Mouse (Mus musculus) liver, embryonic 14.5 days (tissue): ENCODE data around the gene Ube2n. TPM values are rescaled to one million over a fixed set of nuclear protein-coding genes. Genes with fewer than 3 reads are reported as not detected.

Source experiments
- ATAC-seq: fragments of 200-750 bp; cut with Nextera tagmentation; 2 replicates; pipeline ENCODE4 v1.8.0; 2017; ENCODE audit warnings: moderate number of reproducible peaks, mild to moderate bottlenecking, moderate library complexity; ENCODE audit not compliant: insufficient read depth
- DNase-seq, 3 experiments: peaks; one replicate each; pipeline ENCODE4 v3.0.0-alpha.2; 2012 to 2013; ENCODE audit warnings: low read depth in 3 of 3, low spot score in 3 of 3
- H3K27ac ChIP-seq: fragments of 300-500 bp; sonication (generic); 2 replicates; pipeline ENCODE4 v1.5.1; 2014; ENCODE audit warnings: moderate library complexity, mild to moderate bottlenecking, control low read depth, inconsistent platforms
- H3K27me3 ChIP-seq: fragments of 300-500 bp; sonication (generic); 2 replicates; pipeline ENCODE4 v1.6.1; 2014; ENCODE audit warnings: mild to moderate bottlenecking, low read length, moderate library complexity; ENCODE audit not compliant: control insufficient read depth, insufficient read depth
- H3K36me3 ChIP-seq: fragments of 300-500 bp; sonication (generic); replicated peaks from 2 replicates; pipeline ENCODE4 v1.6.1; 2014; ENCODE audit warnings: low read depth; ENCODE audit not compliant: control insufficient read depth, insufficient read depth
- H3K4me1 ChIP-seq, 2 experiments: fragments of 200-500 bp in 1 of 2; fragments of 300-500 bp in 1 of 2; sonication (generic) in 1 of 2; replicated peaks; 2 replicates each; pipeline ENCODE4 v1.6.1; 2012 to 2014; ENCODE audit warnings: antibody characterized with exemption in 1 of 2, inconsistent platforms in 1 of 2, low read length in 1 of 2; ENCODE audit not compliant: control insufficient read depth in 2 of 2, insufficient read depth in 2 of 2
- H3K4me2 ChIP-seq: fragments of 300-500 bp; sonication (generic); 2 replicates; pipeline ENCODE4 v1.6.1; 2014; ENCODE audit warnings: low read depth, mild to moderate bottlenecking, control low read depth, moderate library complexity
- H3K4me3 ChIP-seq, 2 experiments: fragments of 200-500 bp in 1 of 2; fragments of 300-500 bp in 1 of 2; sonication (generic) in 1 of 2; 2 replicates each; pipeline ENCODE4 v1.5.1; 2012 to 2014; ENCODE audit warnings: low read depth in 2 of 2, low read length in 2 of 2, mild to moderate bottlenecking in 2 of 2, control low read depth in 1 of 2, inconsistent platforms in 1 of 2, moderate library complexity in 1 of 2; ENCODE audit not compliant: insufficient read depth in 1 of 2
- H3K9ac ChIP-seq: fragments of 300-500 bp; sonication (generic); replicated peaks from 2 replicates; pipeline ENCODE4 v1.6.1; 2014; ENCODE audit warnings: mild to moderate bottlenecking, control low read depth, moderate library complexity
- H3K9me3 ChIP-seq: fragments of 300-500 bp; sonication (generic); 2 replicates; pipeline ENCODE4 v1.6.1; 2016; ENCODE audit warnings: low read length, mixed read lengths; ENCODE audit not compliant: control insufficient read depth
- CTCF ChIP-seq: IDR thresholded peaks from 2 replicates; pipeline ENCODE4 v1.5.1; 2016; ENCODE audit warnings: antibody characterized with exemption, low read depth, control low read depth
- EP300 ChIP-seq: IDR thresholded peaks from 2 replicates; pipeline ENCODE4 v1.6.1; 2016; ENCODE audit warnings: antibody characterized with exemption, low read depth
- WGBS: fragments of 180-500 bp; shearing (Covaris S2); extraction: QIAGEN DNeasy Blood & Tissue Kit; methylation state at CpG from one replicate; pipeline ENCODE4 v1.1.7; 2014; ENCODE audit not compliant: insufficient replicate concordance; 5-methylcytosine and 5-hydroxymethylcytosine counted together
- polyA plus RNA-seq, 2 experiments: library from polyadenylated mRNA; depleted of rRNA in 1 of 2; stranded (reverse) in 1 of 2; unstranded in 1 of 2; fragments of >200 nt; fragmentation: Nextera tagmentation in 1 of 2; extraction: Ambion mirVana in 1 of 2; gene quantifications; 2 replicates each; pipeline versions ENCODE4 v1.2.1 to v1.2.3; 2012 to 2014

Gene Ube2n
- polyA plus RNA-seq, 2 experiments = 78.2 to 137 TPM

- no peak for ATAC-seq
- H3K9me3 ChIP-seq = no peaks in the 10 kb centered on the region
- no peak overlapping the region for H3K4me3 ChIP-seq
- TF ChIP-seq EP300 (no peak), CTCF (no peak)
- H3K4me1 ChIP-seq = 0 out of 4 replicates have a peak, but pooled peaks cover 0 to 2% of the 10 kb centered on the region in 2 experiments
- H3K9ac ChIP-seq = no peak overlapping the region
- no peak overlapping the region for H3K4me2 ChIP-seq
- H3K27ac ChIP-seq = no peak overlapping the region
- WGBS = 69% methylated on average over 6 of the region's 6 CpGs
- no peaks in the 10 kb centered on the region for H3K27me3 ChIP-seq
- no peaks in the 10 kb centered on the region; the same call in 1 of the 2 replicates for H3K36me3 ChIP-seq
- DNase-seq = no peak
These were observed 10.2 kb downstream of the Ube2n start for GRCm38 (mm10) chr10:95525037-95525675.

GRCm38 (mm10) chr10:95525871-95526270 lies 10.9 kb downstream of the Ube2n start:
- ATAC-seq (no peak), DNase-seq (no peak)
- Histone ChIP-seq H3K4me3 (no peak overlapping the region), H3K36me3 (no peaks in the 10 kb centered on the region; the same call in 1 of the 2 replicates), H3K9me3 (no peaks in the 10 kb centered on the region), H3K4me1 (0 out of 4 replicates have a peak, but pooled peaks cover 0 to 3% of the 10 kb centered on the region in 2 experiments), H3K27me3 (no peaks in the 10 kb centered on the region), H3K9ac (no peak overlapping the region), H3K27ac (no peak overlapping the region), H3K4me2 (no peak overlapping the region)
- TF ChIP-seq EP300 (no peak), CTCF (no peak)
- 74% methylated on average over 5 of the region's 5 CpGs for WGBS

- H3K27ac ChIP-seq = no peak overlapping the region
- WGBS = 69% methylated on average over 5 of the region's 5 CpGs
- no peak for DNase-seq
These were observed 11.7 kb downstream of the Ube2n start for GRCm38 (mm10) chr10:95526495-95527122.

GRCm38 (mm10) chr10:95530551-95531121 lies 15.7 kb downstream of the Ube2n start:
- Histone ChIP-seq H3K9me3 (no peaks in the 10 kb centered on the region), H3K4me1 (peaks cover 1 to 3% of the 10 kb centered on the region in 2 experiments; a peak in 1 of 4 replicates), H3K4me3 (no peak overlapping the region), H3K27ac (no peak overlapping the region), H3K36me3 (no peaks in the 10 kb centered on the region), H3K4me2 (no peak overlapping the region), H3K27me3 (no peaks in the 10 kb centered on the region), H3K9ac (no peak overlapping the region)
- ATAC-seq = no peak
- 66% methylated on average over 2 of the region's 2 CpGs for WGBS
- TF ChIP-seq EP300 (no peak), CTCF (no peak)
- no peak for DNase-seq

More at GRCm38 (mm10) chr10:95526495-95527122, 11.7 kb downstream of the Ube2n start:
- TF ChIP-seq CTCF = no peak
- no peak for TF ChIP-seq EP300
- H3K9me3 ChIP-seq = no peaks in the 10 kb centered on the region
- H3K4me2 ChIP-seq = no peak overlapping the region
- H3K27me3 ChIP-seq = no peaks in the 10 kb centered on the region
- no peak overlapping the region for H3K4me3 ChIP-seq
- H3K36me3 ChIP-seq = no peaks in the 10 kb centered on the region; the same call in 1 of the 2 replicates
- ATAC-seq = no peak
- no peak overlapping the region for H3K9ac ChIP-seq
- H3K4me1 ChIP-seq = 0 out of 4 replicates have a peak, but pooled peaks cover 0 to 3% of the 10 kb centered on the region in 2 experiments

GRCm38 (mm10) chr10:95532916-95533315 lies 18.0 kb downstream of the Ube2n start:
- Histone ChIP-seq H3K9ac (no peak overlapping the region), H3K9me3 (no peaks in the 10 kb centered on the region), H3K4me3 (no peak overlapping the region), H3K4me1 (peaks cover 1 to 6% of the 10 kb centered on the region in 2 experiments; a peak in 3 of 4 replicates), H3K27me3 (no peaks in the 10 kb centered on the region), H3K4me2 (no peak overlapping the region), H3K36me3 (no peaks in the 10 kb centered on the region), H3K27ac (no peak overlapping the region)
- TF ChIP-seq CTCF (no peak), EP300 (no peak)
- WGBS = 54% methylated on average over 5 of the region's 5 CpGs
- no peak for DNase-seq
- no peak for ATAC-seq
